Mouse (Mus musculus): Measurements from ENCODE around the gene Irgm2.

The Irgm2 gene

DNA sequence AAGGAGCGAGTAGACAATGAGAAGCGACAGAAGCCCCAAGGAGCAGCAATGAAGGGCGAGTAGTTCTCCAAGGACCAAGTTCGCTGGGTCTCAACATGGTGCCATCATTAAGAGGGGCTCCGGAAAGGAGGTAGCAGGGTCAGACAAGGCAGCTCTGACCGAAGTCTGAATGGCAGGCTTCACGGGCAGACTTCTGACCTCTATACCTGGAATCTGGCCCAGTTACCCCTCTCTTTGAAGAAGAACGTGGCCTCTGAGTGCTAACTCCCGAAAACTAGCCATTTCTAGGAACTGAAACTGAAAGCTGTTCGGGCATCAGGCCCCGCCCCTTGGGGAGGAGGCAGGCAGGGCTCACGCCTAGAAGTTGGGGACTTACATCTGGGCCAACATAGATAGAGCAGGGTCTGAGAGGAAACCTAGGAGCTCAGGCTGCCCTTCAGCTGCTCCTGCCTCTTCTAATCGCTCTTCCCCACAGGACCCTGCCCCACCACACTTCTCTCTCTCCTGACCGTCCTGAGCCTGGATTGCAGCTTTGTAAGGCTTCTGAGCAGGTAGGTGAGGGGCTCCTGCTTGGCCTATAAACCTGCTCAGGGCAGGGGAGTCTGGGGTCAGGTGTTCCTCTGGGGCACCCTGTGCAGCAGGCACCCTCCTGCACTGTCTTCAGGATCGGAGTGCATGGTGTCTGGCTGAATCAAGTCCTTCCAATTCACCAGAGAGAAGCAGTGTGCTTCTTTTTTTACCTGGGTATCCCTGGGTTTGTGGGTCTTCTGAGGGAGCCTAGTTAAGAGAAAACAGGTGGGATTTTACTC is at the start of gene Irgm2, which contains the start of gene Igtp:
Irgm2 (plus strand) TSS at position 390 of the 809 bp plus-strand sequence.
Igtp (plus strand) TSS at position 328 of the 809 bp plus-strand sequence.
- WGBS: 9% methylated on average over 15 of the region's 15 CpGs

DNA sequence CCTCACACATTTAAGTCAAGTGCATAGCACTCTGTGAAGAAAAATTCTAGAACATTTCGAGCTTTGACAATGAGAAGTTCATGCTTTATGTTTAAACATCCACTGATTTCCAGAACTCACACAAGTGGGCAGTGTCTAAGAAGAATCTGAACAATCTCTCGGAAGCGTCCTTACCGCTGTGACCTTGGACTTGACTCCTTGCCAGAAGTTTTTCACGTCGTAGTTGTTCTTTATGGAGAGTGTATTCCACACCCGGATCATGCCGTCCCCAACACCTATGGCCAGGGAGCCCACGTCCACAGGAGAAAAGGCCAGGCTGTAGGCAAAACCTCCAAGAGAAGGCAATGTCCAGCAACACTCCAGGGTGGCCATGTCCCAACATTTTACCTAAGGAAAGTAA is 44.0 kb upstream of the Irgm2 start:
- 88% methylated on average over 9 of the region's 9 CpGs for WGBS

DNA sequence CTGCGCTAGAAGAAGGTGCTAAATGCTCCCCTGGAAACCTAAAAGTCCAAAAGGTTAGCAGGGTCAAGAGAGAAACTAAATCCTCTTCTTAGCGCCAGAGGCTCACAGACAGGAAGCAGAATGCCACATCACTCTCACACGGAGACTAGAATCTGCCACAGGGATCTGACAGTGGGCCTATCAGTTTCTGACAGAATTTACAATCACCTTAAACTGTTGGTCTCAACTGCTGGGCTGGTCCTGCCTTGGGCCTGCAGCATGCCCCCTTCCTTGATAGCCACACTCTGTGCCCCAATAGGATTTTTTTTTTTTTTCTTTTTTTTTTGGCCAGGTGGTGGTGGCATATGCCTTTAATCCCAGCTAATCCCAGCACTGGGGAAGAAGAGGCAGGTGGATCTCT is 42.5 kb upstream of the Irgm2 start:
- WGBS: 90% methylated on average over 3 of the region's 3 CpGs

DNA sequence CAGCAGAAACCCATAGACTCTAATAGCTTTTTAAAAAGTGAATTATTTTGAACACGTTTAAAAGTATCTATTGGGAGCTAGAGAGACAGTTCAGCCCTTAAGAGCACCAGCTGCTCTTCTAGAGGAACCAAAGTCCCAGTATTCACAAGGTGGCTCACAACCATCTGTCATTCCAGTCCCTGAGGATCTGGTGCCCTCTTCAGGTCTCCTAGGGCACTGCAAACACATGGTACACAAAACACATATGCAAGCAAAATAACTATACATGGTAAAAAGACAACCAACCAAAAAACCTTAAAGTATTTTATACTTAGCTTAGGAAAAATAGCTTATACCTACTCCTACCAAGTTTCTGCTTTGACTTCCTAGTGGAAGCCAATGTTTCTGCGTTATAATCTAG is 34.3 kb upstream of the Irgm2 start:
- 91% methylated on average over 2 of the region's 2 CpGs for WGBS

DNA sequence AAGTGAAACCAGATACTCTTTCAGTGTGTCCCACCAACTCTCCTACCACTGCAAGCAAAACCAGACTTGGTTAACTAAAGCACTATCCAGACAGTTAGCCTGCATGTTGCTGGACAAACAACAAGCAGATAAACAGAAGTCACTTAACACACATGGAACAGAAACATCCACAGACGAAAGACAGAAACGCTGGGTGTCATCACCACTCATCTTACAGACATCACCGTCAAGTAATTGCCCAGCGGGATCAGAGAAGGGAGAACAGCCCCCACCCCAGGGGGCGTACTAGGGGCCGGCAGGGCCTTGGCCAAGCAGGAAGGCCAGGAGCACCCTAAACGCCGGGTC is 31.6 kb upstream of the Irgm2 start:
- WGBS: 0% methylated on average over 8 of the region's 8 CpGs

DNA sequence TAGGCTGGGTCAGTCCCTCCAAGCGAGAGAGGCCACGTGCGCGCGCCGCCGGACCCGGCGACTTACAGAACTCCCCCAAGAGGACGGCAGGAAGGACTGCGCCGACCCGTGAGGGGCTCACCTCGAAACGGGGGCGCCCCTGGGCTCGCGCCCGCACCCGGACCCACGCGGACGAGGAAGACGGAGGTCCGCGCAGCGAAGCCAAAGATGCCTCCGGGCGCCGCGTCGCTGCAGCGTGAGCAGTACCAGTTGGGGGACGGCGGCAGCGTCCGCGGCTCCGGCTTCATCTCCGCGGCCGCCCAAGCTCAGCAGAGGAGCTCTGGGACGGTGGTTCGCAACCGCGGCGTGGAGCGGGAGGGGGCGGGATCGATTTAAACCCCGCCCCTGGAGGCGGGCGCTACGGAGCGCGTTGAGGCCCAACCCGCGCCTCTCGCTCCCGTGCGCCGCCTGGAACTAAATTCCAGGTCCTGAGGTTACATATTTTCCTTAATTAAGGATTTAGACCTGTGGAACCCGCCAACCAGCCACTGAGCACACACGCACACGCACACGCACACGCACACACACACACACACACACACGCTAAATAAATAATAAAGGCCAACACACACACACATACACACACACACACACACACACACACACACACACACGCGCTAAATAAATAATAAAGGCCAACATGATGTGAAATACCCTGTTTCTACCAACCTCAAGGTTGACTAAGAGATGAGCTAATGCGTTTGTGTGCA is 31.1 kb upstream of the Irgm2 start, which contains the start of gene Gemin5:
Gemin5 (minus strand) TSS at position 373 of the 749 bp plus-strand sequence.
- WGBS: under 1% methylated on average over 71 of the region's 71 CpGs

DNA sequence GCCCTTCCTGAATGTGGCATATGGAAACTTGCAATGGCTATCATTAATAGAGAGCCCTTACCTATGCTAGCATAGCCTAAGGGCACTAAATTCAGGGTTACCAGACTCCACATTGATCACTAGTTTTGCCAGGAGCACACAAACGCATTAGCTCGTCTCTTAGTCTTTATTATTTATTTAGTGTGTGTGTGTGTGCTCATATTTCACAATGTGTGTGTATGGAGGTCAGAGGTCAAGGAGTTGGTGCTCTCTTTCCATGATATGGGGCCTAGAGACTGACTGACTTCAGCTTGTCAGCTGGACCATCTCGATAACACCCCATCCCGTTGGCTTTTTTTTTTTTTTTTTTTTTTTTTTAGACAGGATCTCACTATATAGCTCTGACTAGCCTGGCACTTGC is 29.8 kb upstream of the Irgm2 start:
- 92% methylated on average over 4 of the region's 4 CpGs for WGBS

DNA sequence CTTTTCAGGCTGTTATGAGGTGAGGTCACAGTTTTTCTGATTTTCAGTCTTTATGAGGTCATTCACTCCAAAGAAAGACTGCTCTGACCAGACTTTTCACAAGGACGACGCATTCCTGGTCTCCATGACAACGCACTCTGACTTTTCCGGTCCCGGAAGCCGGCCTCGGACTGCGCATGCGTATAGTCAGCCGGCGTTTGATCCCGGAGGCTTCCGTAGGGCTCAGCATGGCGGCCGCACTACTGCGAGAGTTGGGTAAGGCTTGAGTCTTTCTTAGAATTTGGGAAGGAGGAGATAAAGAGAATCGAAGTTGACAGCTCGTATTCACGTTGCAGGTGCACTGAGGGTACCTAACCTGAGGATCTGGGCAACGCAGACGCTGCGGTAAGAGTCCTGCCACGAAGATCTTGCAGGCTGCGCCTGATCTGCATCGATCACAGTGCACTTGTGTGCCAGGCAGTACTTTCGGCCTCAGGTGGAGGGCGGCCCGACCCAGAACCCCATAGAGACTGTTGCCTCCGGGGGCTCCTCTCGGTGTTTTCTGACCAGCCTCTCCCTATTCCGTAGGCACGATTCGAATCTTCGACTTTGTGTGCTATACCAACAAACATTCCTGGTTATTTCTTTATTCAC is 27.8 kb upstream of the Irgm2 start, which contains the start of gene Mrpl22:
Mrpl22 (plus strand) TSS at position 203 of the 633 bp plus-strand sequence.
- WGBS: under 1% methylated on average over 34 of the region's 34 CpGs

DNA sequence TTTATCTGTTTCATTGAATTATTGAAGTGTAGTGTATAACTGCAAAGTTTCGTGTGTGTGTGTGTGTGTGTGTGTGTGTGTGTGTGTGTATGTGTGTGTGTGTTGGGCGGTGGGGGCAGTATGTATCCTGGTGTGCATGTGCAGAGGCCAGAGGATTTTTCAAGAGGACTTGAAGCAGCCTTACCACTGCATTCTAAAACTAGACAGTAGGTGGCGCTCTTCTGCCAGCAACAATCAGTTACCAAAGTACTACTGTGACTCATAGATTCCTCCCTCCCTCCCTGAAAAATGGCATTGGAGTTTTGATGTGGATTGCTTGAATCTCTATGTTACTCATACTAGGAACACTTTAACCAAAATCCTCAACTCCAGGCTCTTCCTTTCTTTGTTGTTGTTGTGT is 19.9 kb upstream of the Irgm2 start:
- WGBS: 21% methylated on average over 3 of the region's 3 CpGs

DNA sequence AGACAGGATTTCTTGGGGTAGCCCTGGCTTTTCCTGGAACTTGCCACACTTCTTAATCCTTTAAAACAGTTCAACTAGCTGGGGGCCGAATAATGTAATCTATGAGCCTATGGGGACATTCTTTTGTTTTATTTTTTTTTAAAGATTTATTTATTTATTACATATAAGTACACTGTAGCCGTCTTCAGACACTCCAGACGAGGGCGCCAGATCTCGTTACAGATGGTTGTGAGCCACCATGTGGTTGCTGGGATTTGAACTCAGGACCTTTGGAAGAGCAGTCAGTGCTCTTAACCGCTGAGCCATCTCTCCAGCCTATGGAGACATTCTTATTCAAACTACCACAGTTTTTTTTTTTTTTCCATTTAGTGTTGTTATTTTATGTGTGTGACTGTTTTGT is 19.4 kb upstream of the Irgm2 start:
- WGBS: 90% methylated on average over 6 of the region's 6 CpGs

DNA sequence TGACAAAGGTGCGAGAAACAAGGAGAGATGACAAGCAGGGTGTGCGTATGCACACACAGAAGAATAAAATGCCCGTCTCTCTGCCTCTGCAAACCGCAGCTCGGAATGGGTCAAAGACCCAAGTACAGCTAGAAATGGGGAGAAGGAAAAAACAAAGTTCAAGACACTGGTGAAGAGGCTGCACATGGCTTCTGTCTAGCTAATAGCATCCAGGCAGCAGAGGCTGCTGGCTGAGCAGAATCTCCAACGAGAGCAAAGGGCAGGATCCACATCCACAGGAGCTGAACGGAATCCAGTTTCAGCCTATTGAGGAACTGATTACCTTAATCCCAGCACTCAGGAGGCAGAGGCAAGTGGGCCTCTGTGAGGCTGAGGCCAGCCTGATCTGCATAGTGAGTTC is 18.7 kb upstream of the Irgm2 start:
- 89% methylated on average over 7 of the region's 7 CpGs for WGBS

DNA sequence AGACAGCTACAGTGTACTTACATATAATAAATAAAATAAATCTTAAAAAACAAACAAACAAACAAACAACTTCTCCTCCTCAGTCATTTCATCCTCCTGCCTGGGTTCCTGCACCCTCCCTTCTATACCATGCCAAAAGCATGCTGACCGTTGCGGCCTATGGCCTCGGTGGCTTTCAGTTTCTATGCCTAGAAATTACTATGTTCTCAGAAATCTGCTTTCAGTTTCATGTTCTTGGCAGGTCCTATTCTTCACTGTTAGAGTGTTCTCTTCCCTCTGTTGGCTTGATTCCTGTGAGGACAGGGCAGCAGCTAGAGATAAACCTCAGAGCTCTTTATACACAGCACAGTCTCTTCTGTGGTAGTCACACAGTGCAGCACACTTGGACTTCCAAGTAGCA is 15.8 kb upstream of the Irgm2 start:
- WGBS: 84% methylated on average over 3 of the region's 3 CpGs

DNA sequence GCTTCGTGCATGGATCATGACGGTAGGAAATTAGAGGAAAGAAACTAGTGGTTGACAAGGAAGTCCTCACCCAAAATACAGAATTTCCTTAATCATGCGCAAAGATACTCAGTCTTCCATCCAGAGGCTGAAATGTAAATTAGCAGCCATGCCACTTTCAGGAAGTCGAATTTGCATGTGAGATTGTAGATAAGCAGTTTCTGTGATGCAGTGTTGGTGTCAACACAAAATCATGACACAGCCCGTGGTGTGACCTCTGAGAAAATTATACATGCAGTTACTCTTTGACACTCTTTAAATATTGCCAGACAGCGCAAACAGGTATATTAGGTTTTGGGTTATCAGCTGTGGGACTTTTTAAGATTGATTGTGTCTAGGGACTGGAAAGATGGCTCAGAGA is 9.7 kb upstream of the Irgm2 start:
- WGBS: 95% methylated on average over 6 of the region's 6 CpGs

DNA sequence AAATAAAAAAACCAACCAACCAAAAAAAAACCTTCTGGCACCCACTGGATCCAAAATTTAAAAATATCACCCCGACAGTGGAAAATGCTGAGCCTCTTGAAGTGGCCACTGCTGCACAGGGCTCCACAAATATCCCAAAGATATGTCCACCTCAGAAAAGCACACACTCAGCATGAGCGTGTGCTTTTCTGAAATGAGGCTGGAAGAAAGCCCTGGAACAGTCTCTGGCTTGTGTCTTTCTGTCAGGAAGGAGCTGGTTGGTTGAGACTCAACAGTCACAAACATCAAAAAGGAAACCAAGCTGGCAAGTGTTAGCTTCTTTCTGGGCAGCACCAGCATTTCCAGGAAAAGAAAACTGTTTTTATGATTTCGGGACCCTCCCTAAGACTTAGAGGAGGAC is 6.1 kb upstream of the Irgm2 start:
- 31% methylated on average over 3 of the region's 3 CpGs for WGBS

DNA sequence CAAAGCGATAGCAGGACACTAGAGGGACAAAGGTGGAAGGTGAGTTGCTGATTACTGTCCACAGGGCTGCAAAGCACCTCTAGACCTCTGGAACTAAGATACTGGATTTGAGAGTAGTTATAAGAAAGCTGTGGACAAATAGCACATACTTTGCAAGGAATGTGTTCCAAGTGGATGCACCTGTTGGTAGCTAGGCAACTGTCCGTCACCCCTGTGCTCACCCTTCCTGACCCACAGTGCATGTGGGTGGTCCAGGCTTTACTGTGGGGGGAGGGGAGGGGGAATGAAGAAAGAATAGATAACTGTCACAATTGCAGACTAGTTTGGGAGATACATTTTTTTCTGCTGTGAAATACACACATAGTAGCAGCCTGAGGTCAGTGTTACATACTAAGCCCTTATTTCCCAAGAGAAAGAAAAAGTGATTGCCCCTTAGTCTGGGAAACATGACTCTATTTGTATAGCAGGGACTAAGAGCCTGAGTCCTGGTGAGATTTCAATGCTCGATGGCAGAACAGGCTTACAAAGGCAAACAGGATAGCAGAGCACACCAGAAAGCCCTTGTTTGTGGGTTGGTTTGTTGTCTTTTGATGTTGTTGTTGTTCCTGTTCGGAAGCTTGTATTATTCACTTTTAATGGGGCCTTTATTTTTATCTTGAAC is 5.4 kb upstream of the Irgm2 start:
- WGBS: 56% methylated on average over 4 of the region's 4 CpGs

DNA sequence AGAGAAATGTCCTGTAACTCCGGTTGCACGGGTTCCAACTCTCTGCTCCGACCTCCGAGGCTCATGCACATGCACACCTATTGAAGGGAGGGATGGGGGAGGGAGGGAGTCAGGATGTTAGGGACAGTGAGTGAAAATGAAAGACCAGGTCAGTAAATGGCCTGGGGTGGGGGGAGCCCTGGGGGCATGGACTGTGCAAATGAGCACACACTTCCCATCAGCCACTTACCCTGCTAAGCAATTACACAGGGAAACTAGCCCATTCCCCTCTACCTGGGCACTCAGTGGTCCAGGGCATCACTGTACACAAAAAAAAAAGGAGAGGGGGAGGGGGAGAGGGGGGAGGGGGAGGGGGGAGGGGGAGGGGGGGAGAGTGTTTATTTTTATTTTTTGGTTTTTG is 755 bp upstream of the Irgm2 start:
- 90% methylated on average over 4 of the region's 4 CpGs for WGBS

DNA sequence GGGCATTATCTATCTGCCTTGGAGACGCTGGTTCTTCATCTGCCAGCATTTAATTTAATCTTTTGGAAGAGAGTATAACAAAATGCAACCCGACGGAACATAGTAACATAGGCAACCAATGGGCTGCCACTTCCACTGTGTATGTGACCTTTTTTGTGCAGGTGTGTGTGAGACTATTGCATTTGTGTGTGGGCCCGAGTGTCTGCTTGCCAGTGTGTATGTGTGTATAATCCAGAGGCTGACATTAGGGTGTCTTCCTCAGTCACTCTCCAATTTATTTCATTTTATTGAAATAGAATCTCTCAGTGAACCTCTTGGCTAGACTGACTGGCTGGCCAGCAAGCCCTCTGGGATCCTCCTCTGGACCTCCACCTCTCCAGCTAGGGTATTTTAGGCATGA is 808 bp downstream of the Irgm2 start:
- WGBS: 74% methylated on average over 4 of the region's 4 CpGs

DNA sequence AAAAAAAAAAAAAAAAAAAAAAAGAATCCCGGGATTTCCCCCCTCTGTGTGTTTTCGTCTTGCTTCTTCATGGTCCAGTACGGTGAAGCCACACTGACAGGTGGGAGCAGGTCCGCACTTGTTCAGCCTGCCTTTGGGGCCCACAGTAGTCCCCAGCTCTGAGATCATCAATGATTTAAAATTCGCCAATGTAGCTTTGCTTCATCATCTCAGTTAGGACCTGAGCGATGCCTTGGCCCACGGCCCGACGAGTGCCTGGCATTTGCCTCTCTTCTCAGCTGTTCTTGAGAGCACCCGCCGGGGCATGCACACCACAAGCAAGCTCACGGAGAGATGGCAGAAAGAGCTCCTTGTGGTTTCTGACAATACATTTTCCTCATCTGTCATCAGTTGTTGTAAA is 1.6 kb downstream of the Irgm2 start:
- WGBS: 79% methylated on average over 12 of the region's 12 CpGs

DNA sequence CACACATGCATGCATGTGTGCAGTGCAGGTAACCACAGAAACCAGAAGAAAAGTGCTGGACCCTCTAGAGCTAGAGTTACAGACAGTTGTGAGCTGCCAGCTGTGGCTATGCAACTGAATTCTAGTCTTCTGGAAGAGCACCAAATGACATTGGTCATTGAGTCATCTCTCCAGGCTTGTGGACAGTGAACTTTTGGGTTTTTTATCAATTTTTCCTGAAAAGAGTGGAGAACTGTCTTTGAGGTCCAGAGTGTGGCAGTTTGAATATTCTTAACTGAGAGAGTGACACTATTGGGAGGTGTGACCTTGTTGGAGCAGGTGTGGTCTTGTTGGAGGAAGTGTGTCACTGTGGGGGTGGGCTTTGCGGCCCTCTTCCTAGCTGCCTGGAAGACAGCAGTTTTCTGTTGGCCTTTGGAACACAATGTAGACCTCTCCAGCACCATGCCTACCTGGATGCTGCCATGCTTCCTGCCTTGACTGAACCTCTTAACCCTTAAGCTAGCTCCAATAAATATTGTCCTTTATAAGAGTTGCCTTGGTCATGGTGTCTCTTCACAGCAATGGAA is 11.0 kb downstream of the Irgm2 start:
- WGBS: 84% methylated on average over 1 of the region's 1 CpGs

DNA sequence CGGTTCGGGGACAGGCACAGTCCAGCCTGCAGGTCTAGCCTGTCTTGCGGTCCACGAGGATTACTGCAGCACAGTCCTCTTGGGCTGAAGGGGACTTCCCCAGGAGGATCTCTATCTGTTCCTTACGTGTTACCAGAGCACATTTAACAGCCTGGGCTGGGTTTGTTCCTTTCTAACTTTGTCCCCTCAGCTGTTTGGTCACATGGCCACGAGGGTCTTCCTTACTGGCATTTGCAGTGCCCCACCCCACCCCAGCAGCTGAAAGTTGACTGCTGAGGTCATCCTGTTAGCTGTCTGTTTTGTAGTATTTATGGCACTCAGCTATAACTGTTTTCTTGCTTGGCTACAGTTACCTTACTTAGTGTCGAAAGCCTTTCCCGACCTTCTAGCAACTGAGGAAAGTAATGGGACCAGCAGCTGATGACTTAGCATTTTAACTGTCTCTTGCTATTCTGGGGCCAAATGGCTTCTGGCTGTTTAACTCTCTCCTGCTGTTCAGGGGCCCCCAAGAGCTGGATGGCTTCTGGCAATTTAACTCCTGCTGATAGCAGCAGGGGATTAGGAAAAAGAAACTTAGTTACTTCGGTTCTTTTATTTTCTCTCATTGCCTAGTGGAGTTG is 11.8 kb downstream of the Irgm2 start:
- WGBS: 34% methylated on average over 9 of the region's 9 CpGs

DNA sequence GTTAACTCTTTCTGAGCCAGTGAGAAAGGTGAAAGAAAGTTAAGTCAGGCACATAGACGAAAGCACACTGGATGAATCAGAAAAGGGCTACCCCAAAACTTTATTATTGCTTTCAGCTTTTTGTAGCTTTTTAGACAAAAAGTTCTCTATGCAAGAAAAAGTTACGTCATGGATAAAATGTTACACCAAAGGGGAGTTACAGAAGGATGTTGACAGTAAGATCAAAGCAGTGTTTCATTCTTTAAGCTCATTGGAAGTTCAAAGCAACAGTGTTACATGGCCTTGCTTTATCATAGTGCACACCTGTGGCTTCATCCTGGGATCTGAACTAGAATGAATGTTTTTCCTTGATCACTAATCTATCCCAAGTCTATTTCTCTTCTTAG is 12.3 kb downstream of the Irgm2 start:
- whole genome bisulfite sequencing: 40% methylated on average over 2 of the region's 2 CpGs

Data from cerebral cortex, adult 2 months (tissue).